Mouse (Mus musculus) c-Kit-positive CD71-positive TER-119-positive erythroid progenitor cells, embryonic 14.5 days (primary cell): ENCODE results near the gene Gm438.
"Not testable (repeated sequence)": the region's sequence is repeated elsewhere in the genome, so short reads cannot be mapped to it uniquely, and the experiment has no call there.

Experiments used
- DNase-seq: peaks from one replicate; pipeline ENCODE4 v3.0.0-alpha.2; 2013; ENCODE audit warnings: low spot score

The Gm438 gene

DNA sequence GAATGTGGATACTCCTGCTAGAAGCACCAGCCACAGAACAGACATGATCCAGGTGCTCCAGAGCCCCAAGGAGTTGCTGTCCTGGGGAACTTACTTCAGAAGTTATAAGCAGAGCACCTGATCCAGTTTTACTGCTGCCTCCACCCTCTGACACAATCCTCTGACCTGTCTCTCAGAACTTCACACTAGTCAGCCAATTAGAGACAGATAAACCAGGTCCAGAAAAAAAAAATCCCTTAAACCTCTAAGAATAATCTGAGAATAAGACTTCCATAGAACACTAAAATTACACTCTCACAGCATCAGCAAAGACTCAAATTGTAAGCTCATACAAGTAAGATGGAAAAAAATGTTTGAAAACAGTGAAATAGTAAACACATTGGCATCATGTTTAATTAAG is at the start of gene Gm438:
Gene Gm438, minus strand, starts transcription at position 101 of the 400 bp plus-strand sequence.
- no peak for DNase-seq

DNA sequence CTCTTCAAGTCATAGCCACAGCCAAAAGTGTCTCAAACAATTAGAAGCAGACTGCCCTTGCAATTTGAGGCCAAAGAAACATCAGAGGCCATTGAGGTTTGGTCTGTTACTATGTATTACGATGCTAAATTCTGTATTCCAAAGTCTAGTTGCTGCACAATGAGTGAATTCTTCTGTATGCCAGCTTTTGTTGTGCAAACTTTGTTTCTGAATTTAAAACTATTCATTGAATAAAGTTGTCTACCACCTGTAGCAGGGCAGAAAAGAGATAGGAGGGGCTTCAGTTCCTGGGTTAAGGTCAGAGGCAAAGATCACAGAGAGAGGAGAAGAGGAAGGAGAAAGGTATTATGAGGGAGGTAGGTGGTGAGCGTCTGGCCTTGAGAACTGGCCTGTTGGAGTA is 38.3 kb upstream of the Gm438 start:
- DNase-seq, result no peak

- DNase-seq, result no peak
Observed at GRCm38 (mm10) chr4:144823996-144824395, 37.6 kb upstream of the Gm438 start.

DNA sequence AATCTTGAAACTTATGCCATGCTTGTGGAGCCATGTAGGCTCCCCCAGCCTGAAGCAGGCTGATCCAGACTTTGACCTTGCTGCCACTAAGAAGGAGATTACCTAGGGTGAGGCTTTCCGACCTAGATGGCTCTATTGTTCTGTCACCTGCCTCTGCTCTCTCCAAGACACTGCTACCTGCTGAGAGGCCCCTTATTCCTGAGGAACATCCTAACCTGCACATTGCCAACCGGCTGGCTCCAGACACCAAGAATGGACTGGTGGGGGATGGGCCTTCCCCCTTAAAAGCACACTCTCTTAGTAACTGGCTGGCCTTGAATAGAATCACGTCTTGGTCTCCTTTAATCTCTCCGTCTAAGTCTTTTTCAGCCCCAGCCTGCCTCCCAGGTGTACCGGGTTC is 20.8 kb upstream of the Gm438 start:
- DNase-seq, result not testable (repeated sequence)

- no peak for DNase-seq
Observed at GRCm38 (mm10) chr4:144803633-144804032, 17.2 kb upstream of the Gm438 start.

DNA sequence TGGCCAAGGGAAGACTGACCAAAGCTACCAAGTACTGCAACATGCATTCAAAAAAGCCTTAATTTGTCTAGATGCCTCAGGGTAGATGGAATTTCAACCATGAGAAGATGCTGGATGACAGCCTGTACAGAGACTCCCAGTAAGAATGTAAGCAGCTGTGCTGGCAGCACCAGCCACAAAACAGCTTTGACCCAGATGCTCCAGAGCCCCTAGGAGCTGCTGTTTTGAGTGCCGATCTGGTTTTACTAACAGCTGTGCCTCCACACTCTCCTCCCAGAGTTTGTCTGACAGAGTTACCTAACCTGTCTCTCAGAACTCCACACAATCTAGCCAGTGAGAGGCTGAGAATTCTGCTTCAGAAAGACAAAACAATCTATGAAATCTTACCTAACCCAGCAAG is 3.8 kb upstream of the Gm438 start:
- DNase-seq, result no peak

- DNase-seq, result no peak
Observed at GRCm38 (mm10) chr4:144782476-144783197, 3.7 kb downstream of the Gm438 start.

DNA sequence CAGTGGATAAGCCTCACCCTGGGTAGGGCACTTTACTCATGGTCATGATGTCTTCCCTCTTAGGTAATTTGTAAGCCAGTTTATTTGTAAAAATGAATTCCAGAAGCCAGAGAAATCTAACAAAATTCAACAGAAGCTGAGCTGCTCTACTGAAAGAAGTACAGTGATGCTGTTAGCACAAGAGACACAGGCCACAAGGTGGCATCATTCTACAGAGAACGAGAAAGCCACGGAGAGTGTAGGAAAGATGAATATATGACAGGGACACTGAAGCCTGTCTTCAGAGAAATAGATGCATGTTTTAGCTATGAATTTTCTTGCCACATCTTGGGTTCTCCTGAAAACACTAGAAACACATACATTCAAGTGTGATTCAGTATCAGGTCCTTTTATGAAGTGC is 20.7 kb downstream of the Gm438 start:
- no peak for DNase-seq

- no peak for DNase-seq
Observed at GRCm38 (mm10) chr4:144749139-144749538, 37.2 kb downstream of the Gm438 start.
